Mouse (Mus musculus) embryonic facial prominence, embryonic 11.5 days (tissue): Measurements from ENCODE around the gene Ccdc60. TPM values are rescaled to one million over a fixed set of nuclear protein-coding genes. Genes with fewer than 3 reads are reported as not detected.

Experiments
- ATAC-seq: fragments of 200-750 bp; cut with Nextera tagmentation; replicated peaks from 2 replicates; pipeline ENCODE4 v1.8.0; 2017; ENCODE audit warnings: low read depth; ENCODE audit not compliant: insufficient number of reproducible peaks, low FRiP score, low TSS enrichment
- DNase-seq: peaks from one replicate; pipeline ENCODE4 v3.0.0-alpha.2; 2015; ENCODE audit warnings: low spot score
- H3K27ac ChIP-seq: fragments of 300-500 bp; sonication (generic); replicated peaks from 2 replicates; pipeline ENCODE4 v1.5.1; 2014; ENCODE audit warnings: mild to moderate bottlenecking, low read depth, low read length, control low read depth
- H3K27me3 ChIP-seq: fragments of 300-500 bp; sonication (generic); 2 replicates; pipeline ENCODE4 v1.6.1; 2014; ENCODE audit warnings: mild to moderate bottlenecking, low read length, moderate library complexity, mixed read lengths; ENCODE audit not compliant: control insufficient read depth, insufficient read depth
- H3K36me3 ChIP-seq: fragments of 300-500 bp; sonication (generic); replicated peaks from 2 replicates; pipeline ENCODE4 v1.6.1; 2014; ENCODE audit warnings: low read depth, mild to moderate bottlenecking, low read length, moderate library complexity, mixed read lengths; ENCODE audit not compliant: control insufficient read depth, insufficient read depth
- H3K4me1 ChIP-seq: fragments of 300-500 bp; sonication (generic); 2 replicates; pipeline ENCODE4 v1.6.1; 2014; ENCODE audit warnings: low read length, mixed read lengths; ENCODE audit not compliant: control insufficient read depth, insufficient read depth
- H3K4me2 ChIP-seq: fragments of 300-500 bp; sonication (generic); 2 replicates; pipeline ENCODE4 v1.6.1; 2014; ENCODE audit warnings: low read depth, mild to moderate bottlenecking, control low read depth, low read length, moderate library complexity
- H3K4me3 ChIP-seq: fragments of 300-500 bp; sonication (generic); 2 replicates; pipeline ENCODE4 v1.5.1; 2014; ENCODE audit warnings: low read depth, low read length, control low read depth
- H3K9ac ChIP-seq: fragments of 300-500 bp; sonication (generic); replicated peaks from 2 replicates; pipeline ENCODE4 v1.6.1; 2014; ENCODE audit warnings: mild to moderate bottlenecking, control low read depth, low read length
- H3K9me3 ChIP-seq: fragments of 300-500 bp; sonication (generic); replicated peaks from 2 replicates; pipeline ENCODE4 v1.6.1; 2016; ENCODE audit warnings: mild to moderate bottlenecking, low read length, inconsistent platforms, mixed read lengths; ENCODE audit not compliant: control insufficient read depth
- WGBS: fragments of 180-500 bp; shearing (Covaris S2); extraction: QIAGEN DNeasy Blood & Tissue Kit; methylation state at CpG from one replicate; pipeline ENCODE4 v1.1.7; 2014; 5-methylcytosine and 5-hydroxymethylcytosine counted together
- polyA plus RNA-seq: library from polyadenylated mRNA; unstranded; fragments of >200 nt; fragmentation: Nextera tagmentation; extraction: Ambion mirVana; gene quantifications from 2 replicates; pipeline ENCODE4 v1.2.1, GENCODE M21; 2014

Gene Ccdc60
- polyA plus RNA-seq, 1 experiment from 2014 or later: 1.8 TPM

GRCm38 (mm10) chr5:116116567-116116966 lies 172.2 kb downstream of the Ccdc60 start:
- peak; percentile 63 for DNase-seq
- no peak overlapping the region for H3K9ac ChIP-seq
- H3K4me1 ChIP-seq: no peaks in the 10 kb centered on the region
- H3K9me3 ChIP-seq: no peaks in the 10 kb centered on the region
- H3K36me3 ChIP-seq: no peaks in the 10 kb centered on the region
- no peak overlapping the region for H3K27ac ChIP-seq
- H3K27me3 ChIP-seq: no peaks in the 10 kb centered on the region
- 41% methylated on average over 9 of the region's 9 CpGs for WGBS
- H3K4me3 ChIP-seq: no peak overlapping the region
- ATAC-seq: no peak
- no peak overlapping the region for H3K4me2 ChIP-seq

GRCm38 (mm10) chr5:116116110-116116509 lies 172.7 kb downstream of the Ccdc60 start:
- Histone ChIP-seq H3K9me3 (no peaks in the 10 kb centered on the region), H3K4me3 (no peak overlapping the region), H3K9ac (no peak overlapping the region), H3K27ac (no peak overlapping the region), H3K4me1 (no peaks in the 10 kb centered on the region), H3K36me3 (no peaks in the 10 kb centered on the region), H3K27me3 (no peaks in the 10 kb centered on the region), H3K4me2 (no peak overlapping the region)
- WGBS: 54% methylated on average over 4 of the region's 4 CpGs
- ATAC-seq (no peak), DNase-seq (no peak)

GRCm38 (mm10) chr5:116115071-116115834 lies 173.5 kb downstream of the Ccdc60 start:
- no peaks in the 10 kb centered on the region for H3K4me1 ChIP-seq
- no peak overlapping the region for H3K4me2 ChIP-seq
- no peaks in the 10 kb centered on the region for H3K27me3 ChIP-seq
- H3K9ac ChIP-seq: no peak overlapping the region
- H3K9me3 ChIP-seq: no peaks in the 10 kb centered on the region
- DNase-seq (no peak), ATAC-seq (no peak)
- no peak overlapping the region for H3K27ac ChIP-seq
- H3K4me3 ChIP-seq: no peak overlapping the region
- no peaks in the 10 kb centered on the region for H3K36me3 ChIP-seq
- WGBS: 78% methylated on average over 14 of the region's 14 CpGs

- ATAC-seq (no peak), DNase-seq (no peak)
- 91% methylated on average over 10 of the region's 10 CpGs for WGBS
- H3K4me1 ChIP-seq: no peaks in the 10 kb centered on the region
- no peaks in the 10 kb centered on the region for H3K36me3 ChIP-seq
- no peak overlapping the region for H3K27ac ChIP-seq
- H3K9me3 ChIP-seq: no peaks in the 10 kb centered on the region
- no peak overlapping the region for H3K4me2 ChIP-seq
- H3K9ac ChIP-seq: no peak overlapping the region
- no peaks in the 10 kb centered on the region for H3K27me3 ChIP-seq
- no peak overlapping the region for H3K4me3 ChIP-seq
Measured at GRCm38 (mm10) chr5:116108651-116109050, 180.1 kb downstream of the Ccdc60 start.

- Histone ChIP-seq H3K36me3 (no peaks in the 10 kb centered on the region), H3K4me2 (no peak overlapping the region), H3K9me3 (no peaks in the 10 kb centered on the region), H3K9ac (no peak overlapping the region), H3K4me1 (no peaks in the 10 kb centered on the region), H3K4me3 (no peak overlapping the region), H3K27ac (no peak overlapping the region), H3K27me3 (peaks cover 7% of the 10 kb centered on the region)
- ATAC-seq: no peak
- DNase-seq: no peak
- 86% methylated on average over 6 of the region's 6 CpGs for WGBS
Measured at GRCm38 (mm10) chr5:116084231-116084630, 204.6 kb downstream of the Ccdc60 start.

GRCm38 (mm10) chr5:116083081-116083480 lies 205.7 kb downstream of the Ccdc60 start, which contains the start of gene Tmem233:
Tmem233 (minus strand) TSS chr5:116083244.
- H3K4me1 ChIP-seq: no peaks in the 10 kb centered on the region
- DNase-seq: no peak
- H3K4me2 ChIP-seq: no peak within 1 kb of the TSS
- no peak within 1 kb of the TSS for H3K9ac ChIP-seq
- H3K9me3 ChIP-seq: no peaks in the 10 kb centered on the region
- 11% methylated on average over 17 of the region's 17 CpGs for WGBS
- H3K36me3 ChIP-seq: no peaks in the 10 kb centered on the region
- no peak within 1 kb of the TSS for H3K4me3 ChIP-seq
- no peak within 1 kb of the TSS for H3K27ac ChIP-seq
- H3K27me3 ChIP-seq: peaks cover 7% of the 10 kb centered on the region
- no peak for ATAC-seq

- Histone ChIP-seq H3K4me1 (no peaks in the 10 kb centered on the region), H3K9ac (no peak overlapping the region), H3K36me3 (no peaks in the 10 kb centered on the region), H3K4me3 (no peak overlapping the region), H3K4me2 (no peak overlapping the region), H3K27me3 (peaks cover 7% of the 10 kb centered on the region), H3K27ac (no peak overlapping the region), H3K9me3 (no peaks in the 10 kb centered on the region)
- 31% methylated on average over 17 of the region's 17 CpGs for WGBS
- DNase-seq (no peak), ATAC-seq (no peak)
Measured at GRCm38 (mm10) chr5:116082241-116082900, 206.4 kb downstream of the Ccdc60 start.

GRCm38 (mm10) chr5:116081616-116082015 lies 207.2 kb downstream of the Ccdc60 start:
- peaks cover 7% of the 10 kb centered on the region for H3K27me3 ChIP-seq
- DNase-seq: no peak
- H3K9ac ChIP-seq: no peak overlapping the region
- no peak for ATAC-seq
- no peaks in the 10 kb centered on the region for H3K4me1 ChIP-seq
- no peaks in the 10 kb centered on the region for H3K36me3 ChIP-seq
- no peak overlapping the region for H3K4me2 ChIP-seq
- H3K27ac ChIP-seq: no peak overlapping the region
- no peaks in the 10 kb centered on the region for H3K9me3 ChIP-seq
- no peak overlapping the region for H3K4me3 ChIP-seq
- WGBS: 77% methylated on average over 7 of the region's 7 CpGs
